Mouse (Mus musculus) hindbrain, embryonic 16.5 days (tissue): Measurements from ENCODE around the gene Mrpl14. TPM values are rescaled to one million over a fixed set of nuclear protein-coding genes. Genes with fewer than 3 reads are reported as not detected.
A peak's percentile ranks its signal among the peaks of the same experiment; 100 is the strongest.

Experiments used
- ATAC-seq: fragments of 200-750 bp; cut with Nextera tagmentation; 2 replicates; pipeline ENCODE4 v1.8.0; 2017; ENCODE audit warnings: moderate TSS enrichment, moderate library complexity
- H3K27ac ChIP-seq: fragments of 300-500 bp; sonication (generic); 2 replicates; pipeline ENCODE4 v1.5.1; 2014; ENCODE audit warnings: low read depth, mild to moderate bottlenecking, control low read depth, low read length, moderate library complexity
- H3K27me3 ChIP-seq: fragments of 300-500 bp; sonication (generic); replicated peaks from 2 replicates; pipeline ENCODE4 v1.6.1; 2014; ENCODE audit warnings: low read length; ENCODE audit not compliant: control insufficient read depth, insufficient read depth
- H3K36me3 ChIP-seq: fragments of 300-500 bp; sonication (generic); 2 replicates; pipeline ENCODE4 v1.6.1; 2014; ENCODE audit warnings: mild to moderate bottlenecking, low read length, moderate library complexity, mixed read lengths; ENCODE audit not compliant: control insufficient read depth, insufficient read depth
- H3K4me1 ChIP-seq: fragments of 300-500 bp; sonication (generic); 2 replicates; pipeline ENCODE4 v1.6.1; 2014; ENCODE audit warnings: low read depth, low read length; ENCODE audit not compliant: control insufficient read depth, insufficient read depth
- H3K4me2 ChIP-seq: fragments of 300-500 bp; sonication (generic); 2 replicates; pipeline ENCODE4 v1.6.1; 2014; ENCODE audit warnings: mild to moderate bottlenecking, low read length, control low read depth, moderate library complexity
- H3K4me3 ChIP-seq: fragments of 300-500 bp; sonication (generic); 2 replicates; pipeline ENCODE4 v1.5.1; 2014; ENCODE audit warnings: mild to moderate bottlenecking, low read length, control low read depth, moderate library complexity
- H3K9ac ChIP-seq: fragments of 300-500 bp; sonication (generic); 2 replicates; pipeline ENCODE4 v1.6.1; 2014; ENCODE audit warnings: low read depth, mild to moderate bottlenecking, control low read depth, low read length, moderate library complexity
- H3K9me3 ChIP-seq: fragments of 300-500 bp; sonication (generic); 2 replicates; pipeline ENCODE4 v1.6.1; 2014; ENCODE audit warnings: mild to moderate bottlenecking, low read length, moderate library complexity; ENCODE audit not compliant: control insufficient read depth
- WGBS: fragments of 180-500 bp; shearing (Covaris S2); extraction: QIAGEN DNeasy Blood & Tissue Kit; methylation state at CpG from one replicate; pipeline ENCODE4 v1.1.7; 2014; 5-methylcytosine and 5-hydroxymethylcytosine counted together
- polyA plus RNA-seq: library from polyadenylated mRNA; unstranded; fragments of >200 nt; fragmentation: Nextera tagmentation; extraction: Ambion mirVana; gene quantifications from 2 replicates; pipeline ENCODE4 v1.2.1, GENCODE M21; 2015

The Mrpl14 gene
- polyA plus RNA-seq, 1 experiment from 2014 or later: 134 TPM

- Histone ChIP-seq H3K9ac (peak overlapping the region; percentile 72; the same call in 1 of the 2 replicates), H3K4me1 (peaks cover 32% of the 10 kb centered on the region), H3K36me3 (no peaks in the 10 kb centered on the region), H3K4me2 (peak overlapping the region; percentile 93), H3K4me3 (no peak overlapping the region; the same call in 1 of the 2 replicates), H3K9me3 (no peaks in the 10 kb centered on the region), H3K27ac (peak overlapping the region; percentile 75), H3K27me3 (no peaks in the 10 kb centered on the region; the same call in 1 of the 2 replicates)
- 15% methylated on average over 3 of the region's 3 CpGs for WGBS
- no peak for ATAC-seq
Observed at GRCm38 (mm10) chr17:45734333-45734732, 48.2 kb downstream of the Mrpl14 start.

- H3K36me3 ChIP-seq: no peaks in the 10 kb centered on the region
- ATAC-seq: no peak
- no peak overlapping the region for H3K4me2 ChIP-seq
- H3K9me3 ChIP-seq: no peaks in the 10 kb centered on the region
- peaks cover 32% of the 10 kb centered on the region for H3K4me1 ChIP-seq
- H3K27me3 ChIP-seq: no peaks in the 10 kb centered on the region; the same call in 1 of the 2 replicates
- H3K27ac ChIP-seq: peak overlapping the region; percentile 75
- H3K9ac ChIP-seq: peak overlapping the region; percentile 8; the same call in 1 of the 2 replicates
- WGBS: 71% methylated on average over 4 of the region's 4 CpGs
- no peak overlapping the region for H3K4me3 ChIP-seq
Observed at GRCm38 (mm10) chr17:45734881-45735280, 48.8 kb downstream of the Mrpl14 start.

GRCm38 (mm10) chr17:45735382-45736310 is 49.5 kb downstream of the Mrpl14 start:
- Histone ChIP-seq H3K4me3 (peak overlapping the region; percentile 48), H3K4me1 (peaks cover 32% of the 10 kb centered on the region), H3K36me3 (no peaks in the 10 kb centered on the region), H3K9ac (peak overlapping the region; percentile 74), H3K4me2 (peak overlapping the region; percentile 82), H3K27ac (peak overlapping the region; percentile 88), H3K9me3 (no peaks in the 10 kb centered on the region), H3K27me3 (no peaks in the 10 kb centered on the region; the same call in 1 of the 2 replicates)
- 0 out of 2 replicates have a peak, but pooled peaks have one; percentile 31 for ATAC-seq
- 12% methylated on average over 10 of the region's 10 CpGs for WGBS

- no peaks in the 10 kb centered on the region for H3K9me3 ChIP-seq
- no peaks in the 10 kb centered on the region for H3K27me3 ChIP-seq
- H3K27ac ChIP-seq: peak overlapping the region; percentile 88
- peaks cover 32% of the 10 kb centered on the region for H3K4me1 ChIP-seq
- H3K4me3 ChIP-seq: peak overlapping the region; percentile 48
- no peaks in the 10 kb centered on the region for H3K36me3 ChIP-seq
- H3K9ac ChIP-seq: peak overlapping the region; percentile 74
- WGBS: under 1% methylated on average over 19 of the region's 72 CpGs
- peak; percentile 68 for ATAC-seq
- H3K4me2 ChIP-seq: peak overlapping the region; percentile 82
Observed at GRCm38 (mm10) chr17:45736311-45737077, 50.4 kb downstream of the Mrpl14 start.

- 17% methylated on average over 10 of the region's 10 CpGs for WGBS
- Histone ChIP-seq H3K9me3 (no peaks in the 10 kb centered on the region), H3K9ac (peak overlapping the region; percentile 74), H3K27ac (peak overlapping the region; percentile 88), H3K27me3 (no peaks in the 10 kb centered on the region), H3K36me3 (no peaks in the 10 kb centered on the region), H3K4me1 (peaks cover 32% of the 10 kb centered on the region), H3K4me3 (peak overlapping the region; percentile 48), H3K4me2 (peak overlapping the region; percentile 82)
- peak; percentile 7; the same call in 1 of the 2 replicates for ATAC-seq
Observed at GRCm38 (mm10) chr17:45737078-45737601, 51.0 kb downstream of the Mrpl14 start.

- no peak overlapping the region for H3K9ac ChIP-seq
- H3K27ac ChIP-seq: no peak overlapping the region
- H3K36me3 ChIP-seq: no peaks in the 10 kb centered on the region
- H3K4me2 ChIP-seq: no peak overlapping the region
- ATAC-seq: no peak
- H3K9me3 ChIP-seq: no peaks in the 10 kb centered on the region
- H3K27me3 ChIP-seq: no peaks in the 10 kb centered on the region
- H3K4me3 ChIP-seq: no peak overlapping the region
- no peaks in the 10 kb centered on the region for H3K4me1 ChIP-seq
- 69% methylated on average over 13 of the region's 13 CpGs for WGBS
Observed at GRCm38 (mm10) chr17:45742371-45743147, 56.4 kb downstream of the Mrpl14 start.

GRCm38 (mm10) chr17:45745629-45746028 is 59.5 kb downstream of the Mrpl14 start:
- WGBS: 97% methylated on average over 2 of the region's 2 CpGs
- no peaks in the 10 kb centered on the region for H3K27me3 ChIP-seq
- H3K9me3 ChIP-seq: no peaks in the 10 kb centered on the region

GRCm38 (mm10) chr17:45746755-45747154 is 60.6 kb downstream of the Mrpl14 start:
- H3K4me1 ChIP-seq: no peaks in the 10 kb centered on the region
- H3K9me3 ChIP-seq: no peaks in the 10 kb centered on the region
- H3K4me3 ChIP-seq: no peak overlapping the region
- no peaks in the 10 kb centered on the region for H3K36me3 ChIP-seq
- no peak for ATAC-seq
- H3K27ac ChIP-seq: no peak overlapping the region
- H3K4me2 ChIP-seq: no peak overlapping the region
- no peak overlapping the region for H3K9ac ChIP-seq
- H3K27me3 ChIP-seq: no peaks in the 10 kb centered on the region
- WGBS: 63% methylated on average over 12 of the region's 12 CpGs

More at GRCm38 (mm10) chr17:45745629-45746028, 59.5 kb downstream of the Mrpl14 start:
- ATAC-seq: no peak
- H3K4me3 ChIP-seq: no peak overlapping the region
- no peaks in the 10 kb centered on the region for H3K36me3 ChIP-seq
- no peak overlapping the region for H3K4me2 ChIP-seq
- H3K9ac ChIP-seq: no peak overlapping the region
- H3K4me1 ChIP-seq: no peaks in the 10 kb centered on the region
- no peak overlapping the region for H3K27ac ChIP-seq
